Mouse (Mus musculus) thymus, adult 2 months (tissue): ENCODE data around the gene Styx.

ENCODE experiments used
- CTCF ChIP-seq: fragments of 200-500 bp; IDR thresholded peaks from 2 replicates; pipeline ENCODE4 v1.5.1; 2012; ENCODE audit warnings: mild to moderate bottlenecking, control low read depth, low read length, moderate library complexity, borderline replicate concordance; ENCODE audit not compliant: control insufficient read depth, poor library complexity, insufficient read depth; ENCODE audit errors: extremely low read depth
- POLR2A ChIP-seq: fragments of 200-500 bp; IDR thresholded peaks from 2 replicates; pipeline ENCODE4 v1.6.1; 2012; ENCODE audit warnings: mild to moderate bottlenecking, low read length, control low read depth, moderate library complexity; ENCODE audit not compliant: control insufficient read depth, poor library complexity, insufficient read depth; ENCODE audit errors: extremely low read depth

DNA sequence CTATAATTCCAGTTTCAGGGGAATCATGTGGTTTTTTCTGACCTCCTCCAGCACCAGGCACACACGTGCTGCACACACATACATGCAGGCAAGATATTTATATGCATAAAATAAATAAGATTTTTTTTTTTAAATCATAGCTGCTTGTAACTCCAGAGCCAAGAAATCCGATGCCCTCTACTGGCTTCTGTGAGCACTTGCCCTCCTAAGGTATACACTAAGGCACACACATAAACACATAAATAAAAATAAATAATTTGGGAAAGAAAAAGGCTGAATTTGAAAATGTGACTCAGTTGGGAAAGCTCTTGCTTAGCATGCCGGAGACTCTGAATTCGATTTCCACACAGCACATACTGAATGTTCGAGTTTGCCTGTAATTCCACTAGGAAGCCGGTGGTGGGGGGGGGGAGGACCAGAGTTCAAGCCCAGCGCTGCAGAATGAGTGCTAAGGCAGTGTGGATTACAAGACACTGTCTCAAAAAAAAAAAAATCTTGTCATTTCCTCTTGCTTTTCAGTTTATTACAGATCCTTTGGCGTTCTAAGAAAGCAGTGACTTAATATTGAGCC lies 21.8 kb upstream of the Styx start:
- no peak for TF ChIP-seq CTCF
- TF ChIP-seq POLR2A = no peak
